In genomic region chr10:70096366-70097188, GRCm38 (mm10) we compare ENCODE assay signal across 8 mouse cellular contexts. TPM values are rescaled to one million over a fixed set of nuclear protein-coding genes. Genes with fewer than 3 reads are reported as not detected.
DNase-seq lines count a peak whose midpoint lies in the region; ATAC-seq and TF ChIP-seq lines count a peak whose summit lies in the region.

Ccdc6 (plus strand) TSS chr10:70097121.

- DNase-seq in adipocyte (ENCODE audit: low spot score), result peak; percentile 66
- DNase-seq in gastrocnemius, postnatal 10 days, result peak; percentile 93
- peak; percentile 88 for DNase-seq in induced T-regulatory cell, adult 2 months (ENCODE audit: low read depth)
- DNase-seq in left cerebral cortex, postnatal 14 days (ENCODE audit: low spot score in 2 of 2), result peak; percentile 73 to 87
- peak; percentile 87 for DNase-seq in right cerebral cortex, postnatal 14 days
- peak; percentile 79 to 82 for DNase-seq in urinary bladder, postnatal 36 days (ENCODE audit: low spot score in 2 of 2)

- intact Hi-C loops in left cerebral cortex, postnatal 14 days (cut with DNase I), result loop anchor here (2.0 to 10.0 kb wide), 5 partner anchors 71 to 226 kb away; no protein-coding TSS in a partner anchor

- no peak for TF ChIP-seq POLR2A in cortical plate, adult 2 months (IDR thresholded peaks at IDR 0.05; ENCODE audit: extremely low read depth, insufficient read depth, low read length)

- H3K4me1 ChIP-seq in cortical plate, adult 2 months (ENCODE audit: control insufficient read depth, insufficient read depth, low read length), result peaks cover 6% of the 10 kb centered on the region

- H3K4me3 ChIP-seq in cortical plate, adult 2 months (ENCODE audit: insufficient read depth, low read length), result peak within 1 kb of the TSS; percentile 74

- peak; percentile 23; the same call in 1 of the 2 replicates for TF ChIP-seq CTCF in cortical plate, adult 2 months (IDR thresholded peaks at IDR 0.05; ENCODE audit: extremely low read depth, insufficient read depth, low read length)

- peak within 1 kb of the TSS; percentile 82 for H3K27ac ChIP-seq in cortical plate, adult 2 months (ENCODE audit: insufficient read depth, low read length)

- ATAC-seq in megakaryocyte-erythroid progenitor cell, adult 5-6 weeks (replicated peaks; ENCODE audit: low FRiP score, low TSS enrichment, poor library complexity, severe bottlenecking), result peak; percentile 59

RNA-seq across cellular contexts. Expression of gene Ccdc6, which starts in this region (rescaled TPM):
- 23.3 and 23.8 TPM in 2 replicates for polyA plus RNA-seq in cortical plate, adult 2 months (2012; rRNA removed)
- 10 to 100 TPM; 77.2 to 80.5 TPM for total RNA-seq in gastrocnemius, postnatal 10 days (2021)
- 10 to 100 TPM; 53.9 to 58.8 TPM for total RNA-seq in left cerebral cortex, postnatal 14 days (2021)
- total RNA-seq in megakaryocyte-erythroid progenitor cell, adult 5-6 weeks (2014; fragmentation: Nextera tagmentation), result 48.6 and 59.4 TPM in 2 replicates
- 22.7 and 29.6 TPM in 2 replicates for total RNA-seq in megakaryocyte-erythroid progenitor cell, adult 5-6 weeks (2017)

Comparison
In these comparisons a context has a peak if more than half of its experiments do, and no peak if none do; other contexts are left out.
1. Peak in every context shown above with its lines: DNase-seq, ATAC-seq, H3K4me3 ChIP-seq and H3K27ac ChIP-seq.